Mouse (Mus musculus): ENCODE measurements around the gene Mbd5. TPM values are rescaled to one million over a fixed set of nuclear protein-coding genes. Genes with fewer than 3 reads are reported as not detected.

Gene Mbd5
- polyA plus RNA-seq, 1 experiment = 43.5 TPM

DNA sequence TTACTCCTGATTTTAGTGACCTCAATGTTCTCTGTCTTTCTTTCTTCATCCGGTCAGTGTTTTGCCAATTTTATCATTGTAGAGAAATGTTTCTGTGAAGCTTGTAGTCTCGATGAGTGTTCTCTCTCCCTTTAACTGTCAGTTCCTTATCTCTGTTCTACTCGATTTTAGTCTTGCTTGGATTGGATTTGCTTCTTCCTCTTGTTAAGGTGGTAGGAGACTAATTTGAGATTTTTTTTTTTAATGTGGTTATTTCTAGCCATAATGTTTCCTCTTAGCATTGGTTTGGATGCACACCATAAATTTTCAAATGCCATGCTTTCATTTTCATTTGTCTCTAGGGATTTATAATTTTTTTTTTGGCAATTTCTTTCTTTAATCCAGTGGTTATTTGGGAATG is 29.6 kb downstream of the Mbd5 start:
- Histone ChIP-seq H3K4me1 (ENCODE audit: control insufficient read depth, insufficient read depth, low read length) (no peaks in the 10 kb centered on the region; the same call in 1 of the 2 replicates), H3K27ac (ENCODE audit: insufficient read depth, low read length) (no peak overlapping the region), H3K4me3 (ENCODE audit: insufficient read depth, low read length) (no peak overlapping the region)
- TF ChIP-seq POLR2A (IDR thresholded peaks at IDR 0.05; ENCODE audit: low read depth, low read length) = no peak
- no peak for TF ChIP-seq CTCF (IDR thresholded peaks at IDR 0.05; ENCODE audit: borderline replicate concordance, insufficient read depth, low read length)

DNA sequence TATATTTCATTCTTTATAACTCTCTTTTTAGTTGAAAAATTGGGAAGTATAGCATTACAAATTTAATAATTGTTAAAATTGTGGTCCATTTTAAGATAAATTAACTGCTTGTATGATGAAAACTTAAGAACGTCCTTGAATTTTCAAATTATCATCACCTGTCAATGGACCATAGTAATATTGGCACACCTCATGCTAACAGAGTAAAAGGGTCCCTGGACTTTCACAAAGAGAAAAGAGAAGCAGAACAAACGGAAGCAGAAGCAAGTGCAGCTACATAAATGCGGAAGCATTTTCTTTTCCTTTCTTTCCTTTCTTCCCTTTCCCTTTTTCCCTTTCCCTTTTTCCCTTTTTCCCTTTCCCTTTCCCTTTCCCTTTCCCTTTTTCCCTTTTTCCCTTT is 41.0 kb downstream of the Mbd5 start:
- Histone ChIP-seq H3K27ac (ENCODE audit: insufficient read depth, low read length) (no peak overlapping the region), H3K4me3 (ENCODE audit: insufficient read depth, low read length) (no peak overlapping the region)
- TF ChIP-seq POLR2A (IDR thresholded peaks at IDR 0.05; ENCODE audit: low read depth, low read length) = no peak
- TF ChIP-seq CTCF (IDR thresholded peaks at IDR 0.05; ENCODE audit: borderline replicate concordance, insufficient read depth, low read length) = no peak

DNA sequence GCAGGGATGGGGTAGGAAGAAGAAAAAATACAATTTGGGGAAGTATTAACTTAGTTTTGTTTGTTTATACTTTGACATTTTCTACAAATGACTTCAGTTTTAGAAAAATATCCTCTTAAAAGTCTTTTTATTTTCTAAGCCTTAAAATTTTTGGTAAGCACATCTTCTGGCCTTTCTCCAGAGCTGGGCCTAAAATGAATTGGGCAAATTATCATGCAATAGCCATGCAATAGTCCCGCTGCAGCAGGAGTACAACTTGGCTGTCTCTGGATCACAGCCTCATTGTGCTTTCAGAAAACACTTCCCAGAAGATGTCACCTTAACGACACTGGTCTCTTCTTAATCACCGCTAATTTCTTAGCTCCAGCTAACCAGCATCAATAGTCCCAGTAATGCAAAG is 91.2 kb downstream of the Mbd5 start:
- Histone ChIP-seq H3K27ac (ENCODE audit: insufficient read depth, low read length) (no peak overlapping the region), H3K4me1 (ENCODE audit: control insufficient read depth, insufficient read depth, low read length) (no peaks in the 10 kb centered on the region), H3K4me3 (ENCODE audit: insufficient read depth, low read length) (no peak overlapping the region)
- TF ChIP-seq POLR2A (IDR thresholded peaks at IDR 0.05; ENCODE audit: low read depth, low read length) (no peak), CTCF (IDR thresholded peaks at IDR 0.05; ENCODE audit: borderline replicate concordance, insufficient read depth, low read length) (no peak)

More for the DNA sequence above, 41.0 kb downstream of the Mbd5 start:
- no peaks in the 10 kb centered on the region for H3K4me1 ChIP-seq (ENCODE audit: control insufficient read depth, insufficient read depth, low read length)

DNA sequence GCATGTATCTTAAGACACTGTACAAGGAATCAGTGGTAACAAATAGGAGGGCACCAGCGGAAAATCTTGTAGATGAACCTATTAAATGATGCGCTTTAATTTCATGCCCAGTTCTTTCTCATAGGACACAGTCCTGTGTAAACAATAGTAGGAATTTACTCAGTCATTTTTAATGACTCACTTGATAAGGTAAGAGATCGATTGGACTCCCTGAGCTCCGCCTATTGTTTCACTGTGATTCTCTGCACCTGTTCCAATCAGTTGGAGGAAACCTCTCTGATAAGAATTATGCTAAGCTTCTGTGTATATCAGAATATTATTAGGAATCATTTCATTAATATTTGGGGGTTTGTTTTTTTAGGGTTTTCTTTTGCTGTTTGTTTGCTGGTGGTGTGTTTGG is 100.7 kb downstream of the Mbd5 start:
- H3K4me1 ChIP-seq (ENCODE audit: control insufficient read depth, insufficient read depth, low read length) = no peaks in the 10 kb centered on the region

DNA sequence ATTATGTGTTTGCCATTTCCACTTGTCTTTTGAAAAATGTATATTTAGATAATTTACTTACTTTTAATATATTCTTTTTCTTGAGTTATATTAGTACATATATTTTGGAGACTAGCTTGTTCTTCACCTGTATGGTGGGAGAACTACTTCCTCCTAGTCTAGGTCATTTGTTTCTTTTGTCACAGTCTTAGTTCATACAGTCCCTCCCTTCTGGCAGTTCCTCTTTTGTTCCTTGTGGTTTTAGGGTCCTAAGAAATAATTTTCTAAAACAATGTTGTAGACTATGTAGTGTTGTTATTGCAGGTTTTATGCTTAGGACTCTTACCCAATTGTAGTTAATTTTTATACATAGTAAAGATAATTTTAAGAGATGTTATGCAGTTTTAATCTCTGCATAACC is 118.6 kb downstream of the Mbd5 start:
- Histone ChIP-seq H3K4me1 (ENCODE audit: control insufficient read depth, insufficient read depth, low read length) (no peaks in the 10 kb centered on the region), H3K27ac (ENCODE audit: insufficient read depth, low read length) (no peak overlapping the region), H3K4me3 (ENCODE audit: insufficient read depth, low read length) (no peak overlapping the region)
- TF ChIP-seq CTCF (IDR thresholded peaks at IDR 0.05; ENCODE audit: borderline replicate concordance, insufficient read depth, low read length) (no peak), POLR2A (IDR thresholded peaks at IDR 0.05; ENCODE audit: low read depth, low read length) (no peak)

More for the DNA sequence above, 100.7 kb downstream of the Mbd5 start:
- Histone ChIP-seq H3K27ac (ENCODE audit: insufficient read depth, low read length) (no peak overlapping the region), H3K4me3 (ENCODE audit: insufficient read depth, low read length) (no peak overlapping the region)
- TF ChIP-seq CTCF (IDR thresholded peaks at IDR 0.05; ENCODE audit: borderline replicate concordance, insufficient read depth, low read length) = no peak
- no peak for TF ChIP-seq POLR2A (IDR thresholded peaks at IDR 0.05; ENCODE audit: low read depth, low read length)

DNA sequence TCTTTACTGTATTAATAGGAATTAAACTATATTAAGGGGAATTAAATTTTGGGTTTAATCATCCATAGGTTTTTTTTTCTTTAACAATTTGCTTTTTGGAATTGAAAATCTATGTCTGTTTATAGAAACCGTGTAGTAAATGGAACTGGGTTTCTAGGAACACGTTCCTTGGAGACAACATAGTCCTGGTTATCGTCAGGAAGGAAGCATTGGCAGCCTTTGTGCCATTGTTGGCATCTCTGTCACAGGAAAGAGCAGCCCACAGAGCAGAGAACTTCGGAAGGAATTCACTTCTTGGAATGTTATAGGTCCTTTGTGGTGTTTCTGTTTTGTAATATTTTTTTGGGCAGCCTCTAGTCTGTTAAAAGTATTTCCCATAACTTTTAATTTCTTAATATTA is 135.7 kb downstream of the Mbd5 start:
- H3K4me3 ChIP-seq (ENCODE audit: insufficient read depth, low read length) = no peak overlapping the region
- H3K4me1 ChIP-seq (ENCODE audit: control insufficient read depth, insufficient read depth, low read length) = peaks cover 2% of the 10 kb centered on the region
- TF ChIP-seq POLR2A (IDR thresholded peaks at IDR 0.05; ENCODE audit: low read depth, low read length) (no peak), CTCF (IDR thresholded peaks at IDR 0.05; ENCODE audit: borderline replicate concordance, insufficient read depth, low read length) (no peak)
- no peak overlapping the region for H3K27ac ChIP-seq (ENCODE audit: insufficient read depth, low read length)

DNA sequence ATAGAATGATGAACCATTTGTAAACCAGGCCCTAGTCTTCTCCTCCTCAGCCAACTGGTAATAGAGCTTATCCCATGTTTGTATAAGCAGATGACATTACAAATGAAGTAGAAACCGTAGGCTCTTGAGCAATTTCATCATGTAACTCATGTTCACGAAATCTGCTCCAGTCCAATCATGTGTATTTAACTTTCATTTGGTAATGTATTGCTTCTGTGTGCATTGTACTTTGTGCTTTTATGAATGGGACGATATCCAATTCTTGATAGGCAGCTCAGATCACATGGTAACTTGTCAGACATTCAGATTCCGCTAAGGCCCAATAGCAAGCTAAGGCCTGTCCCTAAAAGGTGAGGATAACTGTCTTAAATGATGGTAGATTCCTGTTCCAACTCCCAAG is 141.5 kb downstream of the Mbd5 start:
- TF ChIP-seq POLR2A (IDR thresholded peaks at IDR 0.05; ENCODE audit: low read depth, low read length) (no peak), CTCF (IDR thresholded peaks at IDR 0.05; ENCODE audit: borderline replicate concordance, insufficient read depth, low read length) (no peak)
- peaks cover 2% of the 10 kb centered on the region for H3K4me1 ChIP-seq (ENCODE audit: control insufficient read depth, insufficient read depth, low read length)
- H3K27ac ChIP-seq (ENCODE audit: insufficient read depth, low read length) = no peak overlapping the region
- H3K4me3 ChIP-seq (ENCODE audit: insufficient read depth, low read length) = no peak overlapping the region

DNA sequence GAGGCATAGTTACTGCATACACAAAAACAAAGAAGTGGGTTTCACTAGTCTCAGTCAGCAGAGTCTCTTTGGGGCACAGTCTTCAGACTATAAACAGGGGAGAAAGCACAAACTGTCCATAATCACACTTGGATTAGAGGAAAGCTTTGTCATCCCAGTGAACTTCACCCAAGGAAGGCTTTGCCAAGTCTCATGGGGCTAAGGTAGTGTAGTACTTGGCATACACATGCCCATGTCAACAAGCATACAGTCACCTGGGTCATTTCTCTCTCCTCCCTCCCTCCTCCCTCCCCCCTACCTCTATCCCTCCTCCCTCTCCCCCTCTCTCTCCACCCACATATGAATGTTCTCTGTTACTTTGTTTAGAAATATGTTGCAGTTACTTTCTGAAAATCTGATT is 147.5 kb downstream of the Mbd5 start:
- Histone ChIP-seq H3K4me1 (ENCODE audit: control insufficient read depth, insufficient read depth, low read length) (no peaks in the 10 kb centered on the region), H3K4me3 (ENCODE audit: insufficient read depth, low read length) (no peak overlapping the region), H3K27ac (ENCODE audit: insufficient read depth, low read length) (no peak overlapping the region)
- no peak for TF ChIP-seq CTCF (IDR thresholded peaks at IDR 0.05; ENCODE audit: borderline replicate concordance, insufficient read depth, low read length)
- no peak for TF ChIP-seq POLR2A (IDR thresholded peaks at IDR 0.05; ENCODE audit: low read depth, low read length)

DNA sequence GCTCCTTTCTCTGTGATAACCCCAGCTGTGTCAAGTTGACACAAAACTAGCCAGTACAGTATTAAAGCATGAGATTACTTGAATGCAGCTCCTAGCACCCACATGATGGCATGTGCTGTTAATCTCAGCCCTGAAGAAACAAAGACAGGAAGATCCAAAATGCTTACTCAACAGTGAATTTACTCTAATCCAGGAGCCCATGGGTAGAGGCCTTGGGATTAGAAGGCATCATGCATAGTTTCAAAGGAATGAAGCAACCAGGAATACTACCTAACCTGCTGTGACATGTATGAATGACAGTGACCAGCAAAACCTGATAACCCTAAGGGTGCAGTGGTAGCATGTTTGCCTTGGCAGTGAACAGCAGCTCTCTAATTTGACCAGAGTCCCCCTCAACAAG is 159.6 kb downstream of the Mbd5 start:
- TF ChIP-seq CTCF (IDR thresholded peaks at IDR 0.05; ENCODE audit: borderline replicate concordance, insufficient read depth, low read length) (no peak), POLR2A (IDR thresholded peaks at IDR 0.05; ENCODE audit: low read depth, low read length) (no peak)
- Histone ChIP-seq H3K4me3 (ENCODE audit: insufficient read depth, low read length) (no peak overlapping the region), H3K4me1 (ENCODE audit: control insufficient read depth, insufficient read depth, low read length) (no peaks in the 10 kb centered on the region), H3K27ac (ENCODE audit: insufficient read depth, low read length) (no peak overlapping the region)

DNA sequence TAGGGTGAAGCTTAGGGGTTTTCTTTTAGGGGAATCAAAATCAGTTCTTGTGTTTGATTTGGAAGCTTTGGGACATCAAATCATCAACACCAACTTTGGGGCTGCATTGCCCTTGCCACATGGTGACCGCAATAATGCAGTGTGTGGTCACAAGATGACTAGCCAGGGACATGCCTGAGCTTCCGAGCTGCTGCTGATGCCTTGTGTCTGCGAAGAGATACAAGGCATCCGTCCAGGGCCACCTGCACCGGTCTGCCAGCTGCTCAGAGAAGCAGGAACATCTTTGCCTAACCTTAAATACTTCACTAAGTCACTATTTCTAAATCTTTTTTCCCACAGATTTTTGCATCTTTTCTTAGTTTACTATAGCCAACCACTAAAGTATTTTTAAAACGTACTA is 170.6 kb downstream of the Mbd5 start:
- Histone ChIP-seq H3K4me1 (ENCODE audit: control insufficient read depth, insufficient read depth, low read length) (no peaks in the 10 kb centered on the region), H3K4me3 (ENCODE audit: insufficient read depth, low read length) (no peak overlapping the region), H3K27ac (ENCODE audit: insufficient read depth, low read length) (no peak overlapping the region)
- TF ChIP-seq POLR2A (IDR thresholded peaks at IDR 0.05; ENCODE audit: low read depth, low read length) (no peak), CTCF (IDR thresholded peaks at IDR 0.05; ENCODE audit: borderline replicate concordance, insufficient read depth, low read length) (no peak)

DNA sequence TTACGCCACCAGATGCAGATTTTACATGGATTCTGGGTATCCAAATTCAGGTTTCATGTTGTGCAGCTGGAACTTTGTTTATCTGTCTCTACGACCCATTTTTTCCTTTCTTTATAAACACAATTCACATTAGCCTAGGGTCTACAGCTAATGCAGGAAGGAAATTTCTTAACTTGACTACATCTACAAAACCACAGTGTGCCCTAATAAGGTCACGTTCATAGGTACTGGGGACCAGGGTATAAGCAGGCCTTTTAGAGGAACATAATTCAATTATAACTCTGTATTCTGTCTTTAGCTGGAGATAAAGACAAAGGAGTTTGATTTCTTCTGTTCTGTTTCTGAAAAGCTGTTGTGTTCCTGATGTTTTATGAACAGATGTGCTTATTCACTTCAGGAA is 172.3 kb downstream of the Mbd5 start:
- TF ChIP-seq POLR2A (IDR thresholded peaks at IDR 0.05; ENCODE audit: low read depth, low read length) = no peak
- TF ChIP-seq CTCF (IDR thresholded peaks at IDR 0.05; ENCODE audit: borderline replicate concordance, insufficient read depth, low read length) = no peak
- H3K4me1 ChIP-seq (ENCODE audit: control insufficient read depth, insufficient read depth, low read length) = no peaks in the 10 kb centered on the region

More for the DNA sequence above, 172.3 kb downstream of the Mbd5 start:
- H3K27ac ChIP-seq (ENCODE audit: insufficient read depth, low read length) = no peak overlapping the region
- no peak overlapping the region for H3K4me3 ChIP-seq (ENCODE audit: insufficient read depth, low read length)

Measured in embryonic fibroblast, embryonic 13.5 days (primary cell).